Mouse (Mus musculus) common myeloid progenitor, adult 5-6 weeks (primary cell): ENCODE measurements at regions not wholly inside any gene's neighbourhood (a gene's known extent, or its start where the extent isn't known, plus 50 kb on each side); places are given as distances from the start of the nearest gene placed in this dataset.

ENCODE experiments used
- ATAC-seq: replicated peaks from 2 replicates; pipeline ENCODE4 v1.8.0; 2016; ENCODE audit warnings: low read depth, mild to moderate bottlenecking, moderate TSS enrichment, inconsistent platforms; ENCODE audit not compliant: poor library complexity, severe bottlenecking

DNA sequence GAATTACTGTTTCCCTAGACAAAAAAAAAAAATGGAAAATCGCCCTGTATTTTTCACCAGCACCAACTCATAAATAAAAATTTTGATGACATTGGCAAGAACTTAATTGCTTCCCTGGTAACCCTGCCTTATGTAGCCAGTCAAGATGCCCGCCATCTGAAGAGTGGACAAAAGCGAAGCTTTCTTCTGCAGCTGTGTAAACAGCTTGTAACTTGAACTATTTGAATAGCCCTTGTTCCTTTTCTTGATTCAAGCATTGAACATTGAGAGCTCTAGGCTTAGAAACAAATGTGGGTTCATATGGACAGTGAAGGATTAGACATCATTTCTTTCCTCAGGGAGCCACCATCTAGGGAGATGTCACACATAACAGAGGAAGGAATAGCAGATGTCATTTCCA lies 52.9 kb upstream of the Arhgap24 start:
- ATAC-seq: no peak
